Mouse (Mus musculus) C2C12 (cell line): ENCODE measurements around the gene Uvrag. TPM values are rescaled to one million over a fixed set of nuclear protein-coding genes. Genes with fewer than 3 reads are reported as not detected.

Experiments used
- H3K27me3 ChIP-seq: one replicate; pipeline ENCODE4 v1.6.1; 2011; ENCODE audit not compliant: control insufficient read depth, insufficient read depth, insufficient read length
- H3K36me3 ChIP-seq: one replicate; pipeline ENCODE4 v1.6.1; 2011; ENCODE audit not compliant: control insufficient read depth, insufficient read depth
- H3K4me3 ChIP-seq: one replicate; pipeline ENCODE4 v1.5.1; 2011; ENCODE audit warnings: mild to moderate bottlenecking, control low read depth; ENCODE audit not compliant: poor library complexity, insufficient read depth, severe bottlenecking
- H3K79me2 ChIP-seq: one replicate; pipeline ENCODE4 v1.6.1; 2011; ENCODE audit not compliant: control insufficient read depth, insufficient read depth
- H3K79me3 ChIP-seq: one replicate; pipeline ENCODE4 v1.6.1; 2011; ENCODE audit warnings: low read depth, control low read depth
- H3ac ChIP-seq: one replicate; pipeline ENCODE3; 2011; ENCODE audit warnings: low read depth; ENCODE audit not compliant: control insufficient read depth, insufficient read length
- CEBPB ChIP-seq: IDR thresholded peaks from one replicate; pipeline ENCODE4 v1.6.1; 2011; ENCODE audit warnings: low read depth, mild to moderate bottlenecking, control low read depth, moderate library complexity
- CTCF ChIP-seq: IDR thresholded peaks from one replicate; pipeline ENCODE4 v1.5.1; 2011; ENCODE audit not compliant: control insufficient read depth, insufficient read depth, insufficient read length
- FOSL1 ChIP-seq: IDR thresholded peaks from one replicate; pipeline ENCODE4 v1.8.0; 2011; ENCODE audit warnings: mild to moderate bottlenecking, low read length; ENCODE audit not compliant: poor library complexity, insufficient read depth, severe bottlenecking
- MAX ChIP-seq: IDR thresholded peaks from one replicate; pipeline ENCODE4 v1.6.1; 2011; ENCODE audit warnings: mild to moderate bottlenecking, control low read depth
- MYOD1 ChIP-seq: IDR thresholded peaks from one replicate; pipeline ENCODE4 v1.6.1; 2011; ENCODE audit warnings: low read depth; ENCODE audit not compliant: control insufficient read depth, insufficient read length
- MYOG ChIP-seq: IDR thresholded peaks from one replicate; pipeline ENCODE4 v1.6.1; 2011; ENCODE audit not compliant: control insufficient read depth, insufficient read length; ENCODE audit errors: extremely low read depth
- USF1 ChIP-seq: IDR thresholded peaks from one replicate; pipeline ENCODE4 v1.6.1; 2011; ENCODE audit warnings: low read depth, mild to moderate bottlenecking, control low read depth, moderate library complexity
- polyA plus RNA-seq: library from polyadenylated mRNA; unstranded; fragments of >200 nt; fragmentation: generic; extraction: Trizol; gene quantifications from one replicate; pipeline ENCODE4 v1.2.1, GENCODE M21; 2012; ENCODE audit warnings: missing spikeins

Gene Uvrag
- polyA plus RNA-seq, 1 experiment: 9.0 TPM

DNA sequence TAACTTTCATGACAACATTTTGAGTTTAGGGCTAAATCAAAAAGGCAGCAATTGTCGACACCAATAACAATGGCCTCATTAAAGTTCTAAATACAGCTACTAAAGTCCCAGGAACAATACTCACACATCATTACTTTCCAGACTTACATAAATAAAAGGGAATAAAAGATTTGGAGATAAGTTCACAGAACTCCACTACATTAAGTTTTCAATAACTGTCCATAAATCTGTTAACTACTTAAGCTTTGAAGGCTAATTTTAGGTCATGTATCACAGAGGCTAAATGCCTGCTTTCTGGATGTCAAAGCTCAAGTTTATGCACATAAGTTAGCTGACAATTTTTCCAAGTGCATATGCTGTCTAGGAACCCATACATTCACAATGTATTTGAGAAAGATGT, 184.3 kb downstream of the Uvrag start:
- no peaks in the 10 kb centered on the region for H3K27me3 ChIP-seq
- no peak overlapping the region for H3ac ChIP-seq
- H3K79me3 ChIP-seq: no peaks in the 10 kb centered on the region
- TF ChIP-seq FOSL1: no peak
- no peak for TF ChIP-seq MAX
- TF ChIP-seq MYOD1: no peak
- TF ChIP-seq MYOG: no peak
- TF ChIP-seq CEBPB: no peak
- TF ChIP-seq CTCF: no peak
- TF ChIP-seq USF1: no peak
- no peaks in the 10 kb centered on the region for H3K79me2 ChIP-seq
- no peak overlapping the region for H3K4me3 ChIP-seq
- H3K36me3 ChIP-seq: no peaks in the 10 kb centered on the region

DNA sequence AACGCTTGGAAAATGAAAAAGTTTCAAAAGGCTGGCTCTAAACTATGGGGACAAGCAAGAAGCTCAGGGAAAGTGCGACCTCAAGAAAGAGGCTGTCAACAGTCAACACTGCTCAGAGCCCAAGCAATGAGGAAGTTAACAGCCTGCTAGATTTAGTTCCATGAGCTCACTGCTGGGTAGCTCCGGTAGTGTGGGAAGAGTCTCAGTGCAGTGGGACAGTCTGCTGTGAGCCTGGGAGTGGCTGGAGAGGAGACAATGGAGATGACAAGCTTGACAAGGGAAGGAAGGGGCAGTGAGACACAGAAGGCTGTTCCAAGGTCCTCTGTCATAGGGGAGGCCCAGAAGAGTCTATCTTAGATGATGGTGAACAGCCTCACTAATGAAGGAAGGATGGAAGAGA, 187.3 kb downstream of the Uvrag start:
- TF ChIP-seq MYOD1 (no peak), MAX (no peak), CEBPB (no peak), USF1 (no peak), CTCF (no peak), FOSL1 (no peak), MYOG (no peak)
- H3ac ChIP-seq: no peak overlapping the region
- no peaks in the 10 kb centered on the region for H3K79me2 ChIP-seq
- no peaks in the 10 kb centered on the region for H3K79me3 ChIP-seq
- no peaks in the 10 kb centered on the region for H3K27me3 ChIP-seq
- H3K36me3 ChIP-seq: no peaks in the 10 kb centered on the region
- no peak overlapping the region for H3K4me3 ChIP-seq

DNA sequence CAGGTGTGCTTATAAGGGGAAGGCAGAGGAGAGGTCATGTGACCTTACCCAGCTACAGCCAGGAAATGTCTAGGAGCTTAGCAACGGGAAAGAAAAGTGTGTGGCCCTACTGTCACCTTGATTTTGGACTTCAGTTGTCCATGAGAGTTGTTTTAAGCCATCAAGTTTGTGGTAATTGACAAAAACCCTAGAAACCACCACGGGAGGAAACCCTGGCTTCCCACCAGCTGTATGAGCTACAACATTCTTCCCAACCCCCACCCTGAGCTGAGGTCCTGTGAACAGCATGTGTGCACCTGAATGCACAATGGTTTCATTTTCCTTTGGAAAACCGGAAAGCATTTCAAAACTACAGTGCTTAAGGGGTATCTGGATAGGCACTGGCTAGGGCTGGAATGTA, 196.0 kb downstream of the Uvrag start:
- Histone ChIP-seq H3K27me3 (no peaks in the 10 kb centered on the region), H3K79me3 (no peaks in the 10 kb centered on the region), H3ac (no peak overlapping the region), H3K4me3 (no peak overlapping the region), H3K79me2 (no peaks in the 10 kb centered on the region), H3K36me3 (no peaks in the 10 kb centered on the region)
- TF ChIP-seq MYOG: no peak
- TF ChIP-seq FOSL1: no peak
- no peak for TF ChIP-seq CTCF
- TF ChIP-seq MYOD1: no peak
- TF ChIP-seq CEBPB: no peak
- no peak for TF ChIP-seq USF1
- TF ChIP-seq MAX: no peak

DNA sequence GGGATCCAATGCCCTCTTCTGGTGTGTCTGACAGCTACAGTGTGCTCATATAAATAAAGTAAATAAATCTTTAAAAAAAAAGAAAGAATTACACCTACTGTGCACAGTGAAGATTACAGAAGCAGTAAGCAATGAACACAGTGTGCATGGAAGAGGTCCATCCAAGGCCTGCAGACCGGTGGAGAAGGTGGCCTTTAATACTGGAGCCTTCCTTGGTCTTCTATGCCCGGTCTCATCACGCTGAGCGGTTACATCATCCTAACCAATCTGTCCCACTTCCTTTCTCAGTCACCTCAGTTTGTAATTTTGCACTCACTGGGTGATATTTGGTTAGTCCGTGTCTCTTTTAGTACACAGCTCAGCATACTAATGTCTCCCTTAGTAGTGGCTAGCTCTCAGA, 197.3 kb downstream of the Uvrag start:
- TF ChIP-seq MYOD1 (no peak), MYOG (no peak)
- Histone ChIP-seq H3K79me2 (no peaks in the 10 kb centered on the region), H3K36me3 (no peaks in the 10 kb centered on the region), H3K4me3 (no peak overlapping the region), H3K27me3 (no peaks in the 10 kb centered on the region), H3K79me3 (no peaks in the 10 kb centered on the region), H3ac (no peak overlapping the region)

DNA sequence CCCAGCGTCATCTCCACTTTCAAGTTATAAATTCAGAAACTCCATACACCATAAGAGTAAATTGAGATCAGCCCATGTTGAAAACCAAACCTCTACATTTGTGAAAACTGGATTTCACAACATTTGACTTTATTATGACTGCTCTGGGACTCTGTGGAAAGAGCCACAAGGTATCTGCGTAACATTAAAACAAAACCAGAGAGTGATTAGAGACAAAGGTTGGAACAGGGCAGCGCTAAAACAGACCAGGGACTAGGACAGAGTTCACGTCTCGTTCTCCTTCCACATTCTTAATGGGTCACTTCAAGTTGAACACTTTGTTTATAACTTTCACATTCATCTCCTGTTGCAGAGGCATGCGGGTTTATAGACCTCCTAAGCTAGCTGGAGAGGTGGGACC, 198.2 kb downstream of the Uvrag start:
- TF ChIP-seq CTCF (no peak), MAX (no peak), USF1 (no peak), CEBPB (no peak), MYOG (no peak), MYOD1 (no peak), FOSL1 (no peak)
- Histone ChIP-seq H3K27me3 (no peaks in the 10 kb centered on the region), H3K79me2 (no peaks in the 10 kb centered on the region), H3K4me3 (no peak overlapping the region), H3ac (no peak overlapping the region), H3K79me3 (no peaks in the 10 kb centered on the region), H3K36me3 (no peaks in the 10 kb centered on the region)

DNA sequence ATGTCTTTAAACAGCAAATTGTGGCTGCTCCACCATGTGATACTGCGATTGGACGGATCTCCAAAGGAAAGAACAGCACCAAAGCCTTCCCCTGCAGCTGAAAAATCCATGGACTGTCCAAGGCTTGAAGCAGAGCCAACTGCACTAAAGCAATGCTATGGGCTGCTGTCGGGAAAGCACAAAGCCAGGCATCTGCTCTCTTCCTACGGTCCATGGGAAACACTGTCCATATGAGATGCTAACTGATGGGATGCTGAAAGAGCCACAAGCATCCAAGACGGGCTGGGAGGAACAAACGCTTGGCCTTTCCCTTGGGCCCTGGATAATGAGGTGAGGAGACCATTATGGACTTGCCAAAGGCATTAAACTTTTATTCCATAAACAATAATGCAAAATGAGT, 201.7 kb downstream of the Uvrag start:
- no peak for TF ChIP-seq FOSL1
- no peak for TF ChIP-seq USF1
- Histone ChIP-seq H3K27me3 (no peaks in the 10 kb centered on the region), H3K79me3 (no peaks in the 10 kb centered on the region), H3K79me2 (no peaks in the 10 kb centered on the region), H3K4me3 (no peak overlapping the region), H3K36me3 (no peaks in the 10 kb centered on the region), H3ac (no peak overlapping the region)
